Mouse (Mus musculus) frontal cortex, postnatal 25 days (tissue): ENCODE measurements around the gene Atp6v1e2.

Source experiments
- DNase-seq, 2 experiments: peaks; one replicate each; pipeline ENCODE4 v3.0.0; 2022; ENCODE audit warnings: low spot score in 2 of 2

The Atp6v1e2 gene

DNA sequence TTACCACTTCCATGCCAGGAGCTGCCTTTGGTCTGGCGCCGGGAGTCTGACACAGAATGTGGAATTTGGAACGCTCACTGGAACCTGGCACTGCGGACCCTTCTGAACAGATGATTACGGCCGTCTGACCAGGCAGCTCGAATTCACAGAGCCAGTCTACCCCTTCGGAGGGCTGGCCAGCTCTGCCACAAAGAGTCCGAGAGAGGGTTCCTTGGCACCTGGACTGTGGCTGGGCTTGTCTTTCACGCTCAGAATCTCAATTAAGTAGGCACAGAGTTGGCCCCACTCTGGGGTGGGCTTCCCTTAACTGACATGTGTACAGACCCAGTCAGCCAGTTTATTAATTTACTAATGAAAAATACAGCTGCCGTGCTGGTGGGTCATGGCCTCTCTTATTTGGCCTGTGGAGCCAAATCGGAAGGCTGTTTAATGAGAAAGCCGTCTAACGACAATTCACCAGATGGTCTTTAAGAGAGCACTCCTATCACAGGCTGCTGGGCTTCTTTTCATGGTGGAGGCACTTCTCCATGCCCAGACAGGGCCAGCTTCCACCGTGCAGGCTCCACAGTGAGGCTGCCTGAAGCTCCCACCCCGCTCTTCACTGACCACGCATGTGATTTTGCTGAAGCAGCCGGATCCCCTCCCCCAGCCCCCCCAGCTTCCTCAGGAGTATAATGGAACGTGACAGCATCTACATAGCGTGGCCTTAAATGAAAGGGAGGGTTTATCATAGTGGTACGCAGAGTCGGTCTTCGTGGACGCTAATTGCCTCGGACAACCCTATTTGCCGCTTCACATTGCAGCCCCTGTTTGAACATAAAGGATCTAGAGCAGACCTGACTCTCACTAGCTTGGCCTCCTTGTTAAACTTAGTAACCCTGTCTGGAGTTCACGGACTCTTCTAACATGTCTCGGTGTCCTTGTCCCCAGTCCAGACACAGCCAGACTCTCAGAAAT is at the start of gene Atp6v1e2:
TSS of gene Atp6v1e2 (minus strand) at position 58 of the 957 bp plus-strand sequence.
- DNase-seq: no peak

DNA sequence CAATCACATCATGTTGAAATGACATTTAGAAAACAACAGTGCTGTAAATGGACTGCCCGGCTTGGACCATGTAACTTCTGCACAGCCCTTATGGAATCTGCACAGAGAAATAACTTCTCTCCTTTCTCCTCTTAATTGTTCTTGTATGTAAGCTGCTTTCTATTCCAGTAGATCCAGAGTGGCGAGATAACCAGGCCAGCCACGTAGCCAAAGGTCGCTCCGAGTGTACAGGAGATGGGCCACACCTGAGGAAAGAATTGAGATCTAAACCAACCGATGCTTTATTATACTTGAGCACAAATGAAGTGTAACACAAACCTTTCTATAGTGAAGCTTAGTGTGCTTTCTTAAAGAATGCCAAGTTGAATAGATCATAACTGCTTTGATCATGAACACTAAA is 49.6 kb upstream of the Atp6v1e2 start:
- DNase-seq: no peak

DNA sequence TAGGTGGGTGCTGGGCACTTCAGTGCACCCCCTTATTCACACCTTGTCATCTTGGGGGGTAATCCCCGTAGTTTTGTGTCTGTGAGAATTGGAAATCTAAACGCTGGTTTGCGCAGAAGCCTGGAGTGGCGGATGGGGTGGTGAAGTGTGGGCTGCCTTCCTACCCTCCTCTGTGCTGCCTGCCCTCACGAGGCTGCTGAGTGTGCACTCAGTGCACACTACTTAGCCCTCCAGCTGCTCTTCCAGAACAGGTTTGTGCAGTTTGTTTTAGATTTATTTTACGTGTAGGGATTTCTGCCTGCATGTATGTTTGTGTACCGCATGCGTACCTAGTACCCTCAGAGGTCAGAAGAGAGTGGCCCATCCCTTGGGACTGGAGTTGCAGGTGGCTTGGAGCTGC is 43.6 kb upstream of the Atp6v1e2 start:
- DNase-seq: no peak

DNA sequence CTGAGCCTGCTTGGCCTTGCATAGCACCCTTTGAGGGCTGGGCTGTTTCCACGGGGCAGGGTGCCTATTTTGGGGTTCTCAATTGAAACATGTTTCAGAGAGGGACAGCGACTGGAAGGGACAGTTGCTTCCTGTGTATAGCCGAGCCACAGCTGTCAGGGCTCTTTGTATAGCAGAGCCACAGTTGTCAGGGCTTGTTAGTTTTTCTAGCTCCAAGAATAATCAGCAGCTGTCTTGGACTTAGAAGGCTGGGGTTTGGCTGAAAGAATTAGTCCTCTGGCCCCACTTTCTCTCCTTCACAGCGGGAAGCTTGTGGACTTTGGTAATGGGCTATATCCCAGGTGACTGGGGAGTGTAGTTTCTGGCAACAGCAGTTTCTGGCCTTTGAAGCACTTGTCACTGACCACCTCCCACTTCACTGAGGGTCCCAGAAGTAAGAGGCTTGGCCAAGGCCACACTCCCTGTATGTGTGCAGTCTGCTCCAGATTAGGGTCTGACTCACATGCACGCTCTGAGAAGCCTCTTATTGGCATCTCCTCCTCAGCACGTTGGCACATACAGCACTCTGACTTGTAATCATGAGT is 41.0 kb upstream of the Atp6v1e2 start:
- DNase-seq: no peak

GRCm38 (mm10) chr17:86988161-86988560 is 40.5 kb upstream of the Atp6v1e2 start:
- DNase-seq: no peak

DNA sequence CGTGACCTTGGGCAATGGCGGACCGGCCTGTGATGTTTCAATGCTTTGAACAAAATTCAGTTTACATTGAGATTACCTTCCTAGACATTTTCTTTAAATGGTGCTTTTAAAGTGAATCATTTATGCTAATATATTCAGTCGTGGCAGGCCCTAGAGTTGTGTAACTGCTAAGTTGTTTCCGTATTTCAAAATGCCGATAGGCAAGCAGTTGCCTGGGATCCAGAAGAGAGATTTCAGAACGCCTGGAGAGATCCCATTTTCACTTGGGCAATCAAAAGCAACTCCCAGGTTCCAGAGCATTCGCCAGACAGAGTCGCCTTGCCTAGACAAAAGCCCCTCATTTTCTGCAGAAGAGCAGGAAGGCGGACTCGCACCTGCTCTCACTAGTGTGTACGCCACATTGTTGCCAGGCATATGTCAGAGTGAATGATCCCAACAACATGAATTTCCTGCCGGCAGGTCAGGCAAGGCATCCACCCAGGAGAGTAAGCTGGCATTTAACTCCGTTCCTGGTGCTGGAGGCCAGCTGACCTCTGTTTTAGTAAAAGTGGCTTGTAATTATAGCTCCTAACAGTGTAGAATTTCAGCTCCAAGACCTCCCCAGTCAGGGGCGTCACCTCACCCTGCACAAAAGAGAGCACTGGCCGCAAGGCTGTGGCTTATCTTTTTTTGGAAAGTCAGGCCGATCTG is 38.9 kb upstream of the Atp6v1e2 start:
- no peak for DNase-seq

- no peak for DNase-seq
Observed at GRCm38 (mm10) chr17:86982497-86982896, 34.8 kb upstream of the Atp6v1e2 start.

DNA sequence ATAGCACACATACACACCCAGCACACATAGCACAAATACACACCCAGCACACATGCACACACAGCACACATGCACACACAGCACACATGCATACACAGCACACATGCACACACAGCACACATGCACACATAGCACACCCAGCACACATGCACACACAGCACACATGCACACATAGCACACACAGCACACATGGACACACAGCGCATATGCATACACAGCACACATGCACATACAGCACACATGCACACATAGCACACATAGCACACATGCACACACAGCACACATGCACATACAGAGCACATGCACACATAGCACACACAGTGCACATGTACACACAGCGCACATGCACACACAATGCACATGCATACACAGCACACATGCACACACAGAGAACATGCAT is 34.0 kb upstream of the Atp6v1e2 start:
- no peak for DNase-seq

DNA sequence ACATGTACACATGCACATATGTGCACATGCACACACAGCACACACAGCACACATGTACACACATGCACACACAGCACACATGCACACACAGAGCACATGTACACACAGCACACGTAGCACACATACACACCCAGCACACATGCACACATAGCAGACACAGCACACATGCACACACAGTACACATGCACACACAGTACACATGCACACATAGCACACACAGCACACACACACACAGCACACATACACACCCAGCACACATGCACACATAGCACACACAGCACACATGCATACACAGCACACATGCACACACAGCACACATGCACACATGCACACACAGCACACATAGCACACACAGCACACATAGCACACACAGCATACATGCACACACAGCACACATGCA is 33.5 kb upstream of the Atp6v1e2 start:
- no peak for DNase-seq

DNA sequence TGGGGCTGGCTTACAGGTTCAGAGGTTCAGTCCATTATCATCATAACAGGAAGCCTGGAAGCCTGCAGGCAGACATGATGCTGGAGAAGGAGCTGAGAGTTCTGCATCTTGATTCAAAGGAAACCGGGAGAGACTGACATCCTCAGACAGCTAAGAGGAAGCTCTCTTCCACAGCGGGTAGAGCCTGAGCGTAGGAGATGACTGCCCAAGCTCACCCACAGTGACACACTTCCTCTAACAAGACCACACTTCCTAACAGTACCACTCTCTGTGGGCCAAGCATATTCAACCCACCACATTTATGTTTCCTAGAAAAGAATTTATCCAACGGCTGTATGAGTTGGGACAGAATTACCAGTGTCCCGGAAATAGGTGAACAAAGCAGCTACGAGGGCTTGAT is 30.8 kb upstream of the Atp6v1e2 start:
- no peak for DNase-seq

DNA sequence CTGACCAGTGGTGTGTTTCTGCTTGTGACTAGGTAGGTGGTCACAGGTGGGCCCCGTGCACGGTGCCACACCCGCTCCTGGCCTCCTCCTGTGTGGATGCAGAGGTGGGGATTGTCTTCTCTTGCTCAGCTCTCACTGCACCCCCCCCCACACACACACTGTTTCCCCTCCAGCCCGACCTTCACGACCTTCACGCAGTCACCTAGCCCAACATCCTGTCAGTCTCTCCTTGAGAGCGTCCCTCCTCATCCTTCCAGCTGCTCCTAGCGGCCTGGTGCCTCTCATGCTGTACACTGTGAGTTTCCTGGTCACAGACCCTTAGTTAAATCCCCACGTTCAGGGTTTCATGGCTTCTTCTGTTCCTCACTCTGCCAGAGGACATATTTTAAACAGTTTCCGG is 28.7 kb upstream of the Atp6v1e2 start:
- no peak for DNase-seq

GRCm38 (mm10) chr17:86973097-86973496 is 25.4 kb upstream of the Atp6v1e2 start:
- DNase-seq: no peak

DNA sequence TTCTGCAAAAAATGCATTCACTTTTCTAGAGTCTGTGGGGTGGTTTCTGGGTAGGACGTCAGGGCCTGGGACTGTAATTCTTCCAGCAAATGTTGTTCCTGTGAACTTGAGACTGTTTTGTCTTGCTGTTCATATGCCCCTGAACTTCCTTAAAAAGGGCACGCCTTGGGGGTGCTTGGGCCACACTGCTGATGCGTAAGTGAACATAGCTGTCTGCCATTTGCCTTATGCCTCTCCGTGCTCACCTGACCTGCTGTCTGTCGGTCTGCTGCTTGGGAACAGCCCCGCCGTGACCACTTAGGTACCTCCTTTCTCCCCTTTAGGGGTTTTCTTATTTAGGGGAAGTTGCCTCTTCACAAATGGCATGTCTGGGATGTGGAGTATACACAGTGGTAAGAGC is 24.2 kb upstream of the Atp6v1e2 start:
- no peak for DNase-seq

DNA sequence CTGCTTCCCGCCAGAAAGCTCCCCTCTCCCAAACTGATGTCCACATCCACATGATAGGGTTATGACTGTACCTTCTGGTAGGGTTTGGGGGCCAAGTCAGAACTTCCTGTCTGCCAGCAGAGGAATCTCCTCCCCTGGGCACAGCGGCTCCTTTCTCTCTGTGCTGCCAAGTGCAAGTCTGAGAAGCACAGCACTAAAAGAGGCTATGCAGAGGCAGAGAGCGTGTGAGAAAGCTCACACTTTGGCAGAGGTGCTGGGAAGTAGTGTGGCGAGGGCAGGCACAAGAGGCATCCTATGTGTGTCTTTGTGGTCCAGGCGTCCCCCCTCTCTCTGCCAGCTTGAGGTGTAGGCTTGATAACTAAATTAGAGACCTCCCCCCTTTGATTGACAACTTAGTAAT is 23.3 kb upstream of the Atp6v1e2 start:
- no peak for DNase-seq

DNA sequence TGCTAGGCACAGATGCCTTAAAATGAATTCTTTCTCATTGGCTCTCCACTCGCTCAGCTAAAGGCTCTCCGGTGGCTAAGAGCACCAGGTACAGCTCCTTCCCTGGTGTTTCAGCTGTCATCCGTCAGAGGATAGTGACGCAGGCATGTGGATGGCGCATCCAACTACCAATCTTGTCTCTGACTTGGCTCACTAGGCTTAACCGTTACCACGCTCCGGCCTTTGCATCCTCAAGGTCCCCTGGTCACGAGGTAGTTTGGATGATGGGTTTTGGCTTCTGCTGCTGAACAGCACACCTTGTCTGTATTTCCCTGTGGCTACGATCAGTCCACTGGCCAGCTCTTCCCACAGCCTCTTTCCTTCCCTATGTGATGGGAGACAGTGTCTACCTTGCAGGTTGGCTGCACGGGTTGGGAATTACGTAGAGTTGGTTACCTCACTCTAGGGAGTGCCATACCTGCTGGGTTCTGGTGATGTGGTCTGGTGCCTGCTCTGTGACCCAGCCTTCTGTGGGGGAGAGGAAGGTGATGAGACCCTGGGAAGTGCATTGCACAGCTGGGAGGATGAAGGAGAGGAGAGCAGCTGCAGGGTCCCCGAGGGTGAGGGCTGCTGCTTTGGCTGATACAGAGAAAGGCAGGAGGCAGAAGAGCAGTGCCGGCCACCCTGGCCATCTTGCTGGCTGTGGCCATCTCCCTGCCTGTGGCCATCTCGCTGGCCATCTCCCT is 22.5 kb upstream of the Atp6v1e2 start:
- DNase-seq: no peak

DNA sequence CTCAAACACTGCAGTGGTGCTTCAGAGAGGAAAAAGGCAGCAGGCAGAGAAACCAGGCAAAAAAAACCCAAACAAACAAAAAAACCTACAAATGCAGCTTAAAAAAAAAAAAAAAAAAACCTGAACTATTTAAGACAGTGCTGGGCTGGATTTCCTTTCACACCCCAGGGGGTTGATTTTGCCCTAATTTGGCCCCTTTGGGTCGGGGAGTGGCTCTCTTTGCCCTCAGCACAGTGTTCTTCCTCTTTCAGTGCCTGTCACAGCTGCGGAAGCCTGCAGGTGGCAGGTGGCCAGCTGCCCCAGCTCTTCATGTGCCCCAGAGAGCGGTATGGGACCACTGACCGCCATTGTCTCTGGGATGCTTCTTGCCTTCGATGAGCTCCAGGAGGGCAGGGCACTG is 21.9 kb upstream of the Atp6v1e2 start:
- DNase-seq: no peak

GRCm38 (mm10) chr17:86968581-86968980 is 20.9 kb upstream of the Atp6v1e2 start:
- DNase-seq: no peak

DNA sequence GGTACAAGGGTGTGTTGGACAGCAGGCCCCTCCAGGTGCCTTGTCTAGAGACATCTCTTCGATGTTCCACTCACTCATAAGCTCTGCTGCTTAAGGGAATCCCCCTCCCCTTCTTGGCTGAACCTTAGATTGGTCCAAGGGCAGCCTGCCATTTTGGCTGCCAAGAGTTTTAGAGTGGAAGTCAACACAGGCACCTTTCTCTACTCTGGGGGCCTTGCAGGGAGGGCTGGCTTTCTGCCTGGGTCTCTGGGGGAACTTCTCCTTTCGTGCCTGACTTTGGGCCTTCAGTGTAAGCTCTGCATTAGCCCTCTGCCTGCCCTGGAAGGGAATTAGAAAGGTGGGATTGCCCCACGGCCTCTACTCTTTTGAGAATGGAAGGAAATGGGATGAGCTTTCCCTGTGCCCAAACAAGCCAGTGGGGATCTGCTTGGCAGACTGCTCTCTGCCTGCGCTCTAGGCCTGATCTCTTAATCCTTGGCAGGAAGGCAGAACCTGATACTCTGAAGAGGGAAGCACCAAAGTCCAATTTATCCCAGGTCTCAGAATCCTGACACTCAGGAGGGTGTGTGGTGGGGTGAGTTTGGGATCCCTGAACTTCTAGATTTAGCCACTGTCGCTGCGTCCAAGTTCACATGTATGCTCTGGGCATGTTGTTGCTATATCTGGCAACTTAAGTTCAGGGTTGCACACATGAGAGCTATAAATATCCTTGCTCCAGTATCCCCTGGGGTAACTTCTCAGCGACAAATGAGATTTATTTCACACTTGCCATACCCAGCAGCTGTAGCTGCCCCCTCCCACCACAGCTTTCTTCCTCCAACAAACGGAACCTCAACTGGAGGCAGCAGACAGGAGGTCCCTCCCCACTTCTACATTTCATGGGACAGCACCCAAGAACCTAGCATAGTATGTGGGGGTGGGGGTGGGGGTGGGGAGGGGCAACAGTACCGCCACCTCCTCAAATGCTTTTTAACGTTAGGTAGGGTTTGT is 20.1 kb upstream of the Atp6v1e2 start:
- no peak for DNase-seq

DNA sequence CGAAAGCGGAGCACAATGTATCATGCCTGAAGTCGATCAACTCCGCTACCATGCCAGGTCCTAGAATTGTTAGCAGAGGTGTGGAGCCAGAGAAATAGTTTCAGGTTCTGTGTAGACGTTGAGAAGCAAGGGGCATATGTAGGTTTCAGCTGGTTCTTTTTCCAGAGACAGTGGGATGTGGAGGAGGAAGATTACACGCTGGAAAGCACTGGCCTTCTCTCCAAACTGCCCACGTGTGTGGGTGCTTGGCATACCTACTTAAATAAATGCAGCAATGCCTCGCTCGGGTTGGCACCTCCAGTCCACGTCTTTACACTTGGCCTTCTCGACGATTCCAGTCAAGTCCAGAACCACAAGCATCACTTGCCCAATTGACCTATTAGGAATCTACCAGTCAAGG is 19.4 kb upstream of the Atp6v1e2 start:
- DNase-seq: no peak

DNA sequence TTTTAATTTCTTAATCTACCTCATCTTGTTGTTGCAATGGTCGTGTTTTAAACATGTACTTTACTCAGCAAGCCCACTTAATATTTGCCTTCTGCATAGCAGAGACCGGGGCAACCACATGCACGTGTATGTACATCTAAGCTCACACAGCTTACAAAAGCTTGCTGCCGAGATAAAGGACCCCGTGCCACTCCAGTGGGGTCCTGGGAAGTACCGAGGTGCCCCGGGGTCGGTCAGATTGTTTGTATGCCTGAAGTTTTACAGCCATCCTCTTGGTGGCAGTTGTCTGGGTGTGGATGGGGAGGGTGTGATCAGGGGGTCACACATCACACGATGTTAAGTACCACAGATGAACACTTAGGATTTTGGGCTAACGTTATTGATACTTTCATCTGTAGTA is 18.3 kb upstream of the Atp6v1e2 start:
- no peak for DNase-seq

- no peak for DNase-seq
Observed at GRCm38 (mm10) chr17:86965121-86965520, 17.4 kb upstream of the Atp6v1e2 start.
